Comparison of ENCODE assay signal across 28 mouse cellular contexts in the genomic region with DNA sequence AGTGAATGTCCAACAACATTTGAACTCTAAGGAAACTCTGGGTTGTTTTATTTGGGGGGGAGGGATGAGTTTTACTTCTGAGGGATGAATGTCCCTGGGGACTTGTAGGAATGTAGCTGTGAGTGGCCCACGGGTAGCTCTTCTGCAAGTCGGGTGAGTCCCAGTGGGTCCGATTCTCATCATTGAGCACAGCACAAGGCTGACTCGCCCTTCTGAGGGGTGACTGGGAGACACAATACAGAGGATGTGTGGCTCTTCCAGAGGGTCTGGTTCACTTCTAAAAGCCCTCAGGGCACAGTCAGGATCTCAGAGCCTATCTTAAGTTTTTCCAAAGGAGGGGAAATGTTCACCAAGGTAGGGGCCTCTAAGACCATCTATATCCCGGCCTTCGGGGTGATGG.
DNase-seq lines count a peak whose midpoint lies in the region; ATAC-seq lines count a peak whose summit lies in the region.
"Had no signal": no experiment of that assay in that cellular context is flagged by ENCODE, and none has a peak within 500 bp of the region (broad histone marks: within the 10 kb centered on the region; RNA-seq: fewer than 3 reads in every experiment).

No protein-coding gene starts in this region.

- peak; percentile 31 for DNase-seq in forebrain, embryonic 11.5 days (ENCODE audit: low spot score)
- DNase-seq in limb, embryonic 11.5 days (ENCODE audit: low spot score), result peak; percentile 14
- no peak for DNase-seq in limb, embryonic 10.5 days (ENCODE audit: low spot score)
- DNase-seq in neural tube, embryonic 10.5 days (ENCODE audit: extremely low spot score, low spot score), result peak; percentile 3
- peak; percentile 4 for DNase-seq in embryonic facial prominence, embryonic 10.5 days (ENCODE audit: low spot score)
- no peak for DNase-seq in urinary bladder, postnatal 25 days (ENCODE audit: low spot score)
- DNase-seq: adrenal gland, adult 2 months; adrenal gland, postnatal 14 days; B cell, adult 2 months; cerebellum, adult 11-12 months; cerebellum, adult 8-10 months; cerebellum, postnatal 10 days; cerebellum, postnatal 36 days; embryo, embryonic 11 days; forebrain, postnatal 0 days; gastrocnemius, adult 2 months; gastrocnemius, postnatal 14 days; heart, adult 18-20 months had no signal

- 90% methylated on average over 6 of the region's 6 CpGs for WGBS in forebrain, embryonic 11.5 days
- WGBS in forebrain, embryonic 12.5 days, result 91% methylated on average over 6 of the region's 6 CpGs
- WGBS in limb, embryonic 11.5 days, result 90% methylated on average over 6 of the region's 6 CpGs
- WGBS in limb, embryonic 10.5 days, result 95% methylated on average over 6 of the region's 6 CpGs
- WGBS in neural tube, embryonic 15.5 days, result 98% methylated on average over 6 of the region's 6 CpGs
- WGBS in embryonic facial prominence, embryonic 10.5 days, result 87% methylated on average over 6 of the region's 6 CpGs

- H3K4me2 ChIP-seq in forebrain, embryonic 11.5 days (ENCODE audit: low read depth, low read length, severe bottlenecking), result no peak overlapping the region
- H3K4me2 ChIP-seq in forebrain, embryonic 12.5 days, result no peak overlapping the region
- H3K4me2 ChIP-seq in limb, embryonic 11.5 days (ENCODE audit: low read depth, severe bottlenecking), result no peak overlapping the region
- no peak overlapping the region for H3K4me2 ChIP-seq in neural tube, embryonic 15.5 days
- H3K4me2 ChIP-seq: forebrain, embryonic 13.5 days; heart, embryonic 13.5 days; hindbrain, embryonic 13.5 days; intestine, embryonic 15.5 days had no signal

- no peak for ATAC-seq in forebrain, embryonic 11.5 days (replicated peaks; ENCODE audit: low FRiP score)
- no peak for ATAC-seq in forebrain, embryonic 12.5 days (ENCODE audit: low FRiP score)
- ATAC-seq in limb, embryonic 11.5 days (ENCODE audit: insufficient number of reproducible peaks, low FRiP score, low TSS enrichment, low read depth), result no peak
- no peak for ATAC-seq in neural tube, embryonic 15.5 days (ENCODE audit: low FRiP score)
- ATAC-seq: forebrain, embryonic 13.5 days; forebrain, postnatal 0 days; hindbrain, embryonic 16.5 days; intestine, embryonic 15.5 days had no signal

- H3K9ac ChIP-seq in forebrain, embryonic 11.5 days (ENCODE audit: low read length), result no peak overlapping the region
- no peak overlapping the region for H3K9ac ChIP-seq in forebrain, embryonic 12.5 days
- H3K9ac ChIP-seq in limb, embryonic 11.5 days (ENCODE audit: low read length), result no peak overlapping the region
- no peak overlapping the region for H3K9ac ChIP-seq in neural tube, embryonic 15.5 days (replicated peaks)
- H3K9ac ChIP-seq: forebrain, embryonic 13.5 days; forebrain, postnatal 0 days; heart, embryonic 13.5 days; hindbrain, embryonic 13.5 days; intestine, embryonic 15.5 days had no signal

- no peaks in the 10 kb centered on the region for H3K36me3 ChIP-seq in forebrain, embryonic 11.5 days (ENCODE audit: control insufficient read depth, insufficient read depth, low read length)
- no peaks in the 10 kb centered on the region for H3K36me3 ChIP-seq in forebrain, embryonic 12.5 days (replicated peaks)
- no peaks in the 10 kb centered on the region for H3K36me3 ChIP-seq in limb, embryonic 11.5 days (ENCODE audit: control insufficient read depth, insufficient read depth, low read length)
- H3K36me3 ChIP-seq in limb, embryonic 10.5 days, result no peaks in the 10 kb centered on the region
- no peaks in the 10 kb centered on the region for H3K36me3 ChIP-seq in neural tube, embryonic 15.5 days
- no peaks in the 10 kb centered on the region for H3K36me3 ChIP-seq in embryonic facial prominence, embryonic 10.5 days (replicated peaks)
- H3K36me3 ChIP-seq: G1E; heart, embryonic 13.5 days; hindbrain, embryonic 10.5 days; hindbrain, embryonic 13.5 days; intestine, embryonic 15.5 days had no signal

- no peaks in the 10 kb centered on the region; the same call in 1 of the 2 replicates for H3K4me1 ChIP-seq in forebrain, embryonic 11.5 days (replicated peaks; ENCODE audit: control insufficient read depth, insufficient read depth, low read length)
- peaks cover 6% of the 10 kb centered on the region; the same call in 1 of the 2 replicates for H3K4me1 ChIP-seq in forebrain, embryonic 12.5 days
- no peaks in the 10 kb centered on the region for H3K4me1 ChIP-seq in limb, embryonic 11.5 days (ENCODE audit: control insufficient read depth, insufficient read depth, low read length)
- H3K4me1 ChIP-seq in limb, embryonic 10.5 days, result no peaks in the 10 kb centered on the region
- no peaks in the 10 kb centered on the region for H3K4me1 ChIP-seq in neural tube, embryonic 15.5 days
- no peaks in the 10 kb centered on the region for H3K4me1 ChIP-seq in embryonic facial prominence, embryonic 10.5 days
- H3K4me1 ChIP-seq: forebrain, embryonic 13.5 days; hindbrain, embryonic 13.5 days; intestine, embryonic 15.5 days had no signal

- no peak overlapping the region for H3K27ac ChIP-seq in forebrain, embryonic 11.5 days (ENCODE audit: low read depth, low read length)
- no peak overlapping the region for H3K27ac ChIP-seq in forebrain, embryonic 12.5 days
- H3K27ac ChIP-seq in limb, embryonic 11.5 days (replicated peaks; ENCODE audit: low read depth, low read length), result no peak overlapping the region
- no peak overlapping the region for H3K27ac ChIP-seq in limb, embryonic 10.5 days
- H3K27ac ChIP-seq in neural tube, embryonic 15.5 days (replicated peaks), result no peak overlapping the region
- H3K27ac ChIP-seq in embryonic facial prominence, embryonic 10.5 days (replicated peaks), result no peak overlapping the region
- H3K27ac ChIP-seq: forebrain, embryonic 13.5 days; gastrocnemius, adult 2 months; heart, embryonic 13.5 days; hindbrain, embryonic 10.5 days; hindbrain, embryonic 13.5 days; intestine, embryonic 15.5 days had no signal

- no peaks in the 10 kb centered on the region for H3K27me3 ChIP-seq in forebrain, embryonic 11.5 days (ENCODE audit: control insufficient read depth, insufficient read depth, low read length)
- peaks cover 17% of the 10 kb centered on the region for H3K27me3 ChIP-seq in forebrain, embryonic 12.5 days
- H3K27me3 ChIP-seq in limb, embryonic 11.5 days (ENCODE audit: control insufficient read depth, insufficient read depth, low read length), result no peaks in the 10 kb centered on the region
- peaks cover 47% of the 10 kb centered on the region for H3K27me3 ChIP-seq in limb, embryonic 10.5 days (ENCODE audit: low read depth, poor library complexity, severe bottlenecking)
- H3K27me3 ChIP-seq in neural tube, embryonic 15.5 days (replicated peaks), result 0 out of 2 replicates have a peak, but pooled peaks cover 4% of the 10 kb centered on the region
- peaks cover 19% of the 10 kb centered on the region for H3K27me3 ChIP-seq in embryonic facial prominence, embryonic 10.5 days (replicated peaks; ENCODE audit: low read depth, poor library complexity, severe bottlenecking)
- H3K27me3 ChIP-seq: CH12.LX; intestine, embryonic 15.5 days had no signal

- no peak overlapping the region for H3K4me3 ChIP-seq in forebrain, embryonic 11.5 days (ENCODE audit: low read depth, low read length)
- no peak overlapping the region for H3K4me3 ChIP-seq in forebrain, embryonic 12.5 days (replicated peaks)
- no peak overlapping the region for H3K4me3 ChIP-seq in limb, embryonic 11.5 days (ENCODE audit: low read depth, low read length)
- no peak overlapping the region for H3K4me3 ChIP-seq in limb, embryonic 10.5 days
- H3K4me3 ChIP-seq in neural tube, embryonic 15.5 days (replicated peaks), result no peak overlapping the region
- no peak overlapping the region for H3K4me3 ChIP-seq in embryonic facial prominence, embryonic 10.5 days
- H3K4me3 ChIP-seq: forebrain, embryonic 13.5 days; gastrocnemius, adult 2 months; heart, embryonic 13.5 days; hindbrain, embryonic 10.5 days; hindbrain, embryonic 13.5 days; intestine, embryonic 15.5 days had no signal

- no peaks in the 10 kb centered on the region for H3K9me3 ChIP-seq in forebrain, embryonic 11.5 days (ENCODE audit: control insufficient read depth, low read length)
- no peaks in the 10 kb centered on the region for H3K9me3 ChIP-seq in forebrain, embryonic 12.5 days
- H3K9me3 ChIP-seq in limb, embryonic 11.5 days (ENCODE audit: control insufficient read depth, low read length), result no peaks in the 10 kb centered on the region
- no peaks in the 10 kb centered on the region for H3K9me3 ChIP-seq in limb, embryonic 10.5 days (replicated peaks)
- no peaks in the 10 kb centered on the region for H3K9me3 ChIP-seq in neural tube, embryonic 15.5 days (replicated peaks)
- no peaks in the 10 kb centered on the region for H3K9me3 ChIP-seq in embryonic facial prominence, embryonic 10.5 days
- H3K9me3 ChIP-seq: forebrain, embryonic 13.5 days; G1E; heart, embryonic 13.5 days; hindbrain, embryonic 10.5 days; hindbrain, embryonic 13.5 days; intestine, embryonic 15.5 days had no signal

Comparison
In these comparisons a context has a peak if more than half of its experiments do, and no peak if none do; other contexts are left out.
1. DNase-seq: peak in forebrain, embryonic 11.5 days (single experiment), limb, embryonic 11.5 days (single experiment), neural tube, embryonic 10.5 days (single experiment) and embryonic facial prominence, embryonic 10.5 days (single experiment); none in limb, embryonic 10.5 days (single experiment) and urinary bladder, postnatal 25 days (single experiment).